Mouse (Mus musculus): Measurements from ENCODE around the gene Kdr.
"Not testable (repeated sequence)": the region's sequence is repeated elsewhere in the genome, so short reads cannot be mapped to it uniquely, and the experiment has no call there.

Kdr gene

DNA sequence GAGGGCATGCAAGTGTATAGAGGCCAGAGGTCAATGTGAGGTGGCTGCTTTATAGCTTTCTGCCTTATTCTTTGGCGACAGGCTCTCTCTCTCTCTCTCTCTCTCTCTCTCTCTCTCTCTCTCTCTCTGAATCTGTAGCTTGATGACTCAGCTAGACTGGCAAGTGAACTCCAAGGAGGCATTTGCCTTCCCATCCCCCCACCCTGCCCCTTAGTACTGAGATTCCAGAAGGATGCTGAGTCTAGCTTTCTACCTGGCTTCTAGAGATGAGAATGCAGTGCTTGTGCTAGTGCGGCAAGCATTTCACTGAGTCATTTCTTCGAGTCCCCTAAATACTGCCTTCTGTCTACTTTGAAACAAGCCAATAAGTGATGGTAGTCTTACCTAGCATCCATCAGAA, 21.7 kb downstream of the Kdr start:
- no peak for DNase-seq

DNA sequence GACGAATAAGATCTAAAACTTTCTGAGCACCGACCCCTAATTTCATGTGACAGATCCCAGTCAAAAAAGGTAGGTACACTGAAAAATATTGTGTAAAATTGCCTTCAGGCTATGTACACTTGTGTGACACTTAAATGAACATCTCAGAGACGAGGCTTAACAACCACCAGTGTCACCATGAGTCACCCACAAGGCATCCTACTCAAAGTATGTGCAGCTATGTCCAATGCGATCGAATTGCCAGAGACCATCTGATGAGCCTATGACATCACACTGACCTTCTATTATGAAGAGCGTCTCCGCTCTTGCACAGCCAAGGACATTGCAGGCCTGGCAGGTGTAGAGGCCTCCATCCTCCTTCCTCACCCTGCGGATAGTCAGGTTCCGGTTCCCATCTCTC, 22.4 kb downstream of the Kdr start:
- no peak for DNase-seq

DNA sequence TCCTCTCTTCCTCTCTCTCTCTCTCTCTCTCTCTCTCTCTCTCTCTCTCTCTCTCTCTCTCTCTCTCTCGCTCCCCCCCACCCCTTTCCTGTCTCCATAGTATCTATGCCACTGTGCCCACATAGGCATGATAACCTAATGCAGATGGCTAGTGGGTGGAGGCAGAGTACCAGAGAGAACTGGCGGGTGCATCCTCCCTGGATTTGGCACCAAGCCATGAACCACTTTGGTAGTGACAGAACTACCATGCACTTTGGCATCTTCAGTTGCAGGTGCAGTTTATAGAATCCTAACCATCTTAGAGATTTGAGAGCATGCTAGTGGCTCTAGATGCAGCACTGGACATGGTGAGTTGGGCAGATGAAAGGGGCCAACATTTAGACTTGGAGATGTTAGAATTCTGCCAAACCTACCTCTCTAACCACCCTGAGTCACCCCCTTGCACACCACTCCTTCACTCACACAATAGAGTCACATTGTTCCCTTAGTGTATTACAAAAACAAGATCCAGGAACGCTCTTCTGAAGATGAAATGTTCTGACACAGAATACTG, 23.4 kb downstream of the Kdr start:
- DNase-seq = no peak

DNA sequence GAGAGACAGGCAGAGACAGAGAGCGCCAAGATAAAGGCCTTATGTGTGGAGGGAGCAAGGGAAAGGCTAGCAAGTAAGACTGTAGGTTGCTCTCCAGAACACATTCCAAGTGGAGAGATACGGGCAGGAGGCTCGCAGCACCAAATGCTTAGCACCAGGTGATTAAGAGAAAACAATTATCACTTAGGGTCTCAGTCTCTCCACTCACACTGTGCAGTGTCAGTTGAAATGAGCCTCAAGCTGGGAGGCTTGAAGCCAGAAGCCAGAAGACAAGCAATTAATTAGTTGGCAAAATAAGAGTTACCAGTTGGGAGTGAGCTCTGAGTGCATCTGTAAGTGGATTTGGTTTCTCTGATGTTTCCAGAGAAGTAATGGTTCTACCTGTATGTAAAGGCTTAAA, 24.0 kb downstream of the Kdr start:
- DNase-seq = no peak

DNA sequence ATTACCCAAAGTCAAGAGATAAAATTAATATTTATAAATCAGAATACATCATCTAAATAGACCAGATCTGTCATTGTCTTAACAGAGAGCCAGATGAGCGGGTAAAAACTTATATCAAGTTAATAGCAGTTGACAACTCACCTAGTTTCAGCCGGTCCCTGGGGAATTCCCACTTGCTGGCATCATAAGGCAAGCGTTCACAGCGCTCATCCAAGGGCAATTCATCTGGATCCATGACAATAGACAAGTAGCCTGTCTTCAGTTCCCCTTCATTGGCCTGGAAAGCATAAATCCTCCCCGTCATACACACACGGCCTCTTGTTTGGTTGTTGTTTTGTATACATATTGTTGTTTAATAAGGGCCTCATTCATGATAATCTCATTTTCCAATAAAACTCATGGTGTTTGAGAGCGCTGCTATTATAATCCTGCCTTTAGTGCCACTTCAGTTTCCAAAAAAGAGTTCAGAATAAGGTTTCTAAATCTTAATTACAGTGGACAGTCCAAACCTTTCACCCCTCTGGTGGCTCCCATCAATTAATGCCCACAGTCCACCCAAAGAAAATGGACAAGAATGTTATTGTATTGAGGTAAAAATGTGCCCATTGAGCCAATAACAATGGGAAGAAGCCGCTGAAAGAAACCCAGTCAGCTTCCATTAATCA, 26.0 kb downstream of the Kdr start:
- no peak for DNase-seq

DNA sequence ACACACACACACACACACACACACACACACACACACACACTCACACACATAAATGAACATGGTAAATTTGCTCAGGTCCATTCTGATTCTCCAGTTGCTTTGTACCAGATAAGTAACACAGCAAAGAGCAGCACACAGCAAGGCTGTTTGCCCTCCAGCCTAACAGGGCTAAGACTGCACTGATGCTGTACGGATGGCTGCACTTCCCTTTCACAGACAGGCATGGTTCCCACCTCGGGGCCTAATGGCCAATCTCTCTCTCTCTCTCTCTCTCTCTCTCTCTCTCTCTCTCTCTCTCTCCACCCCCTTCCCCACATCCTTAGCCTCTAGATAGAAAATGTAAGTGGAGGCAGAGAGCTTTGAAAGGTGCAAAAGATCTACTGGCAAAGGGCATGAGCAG, 27.4 kb downstream of the Kdr start:
- no peak for DNase-seq

DNA sequence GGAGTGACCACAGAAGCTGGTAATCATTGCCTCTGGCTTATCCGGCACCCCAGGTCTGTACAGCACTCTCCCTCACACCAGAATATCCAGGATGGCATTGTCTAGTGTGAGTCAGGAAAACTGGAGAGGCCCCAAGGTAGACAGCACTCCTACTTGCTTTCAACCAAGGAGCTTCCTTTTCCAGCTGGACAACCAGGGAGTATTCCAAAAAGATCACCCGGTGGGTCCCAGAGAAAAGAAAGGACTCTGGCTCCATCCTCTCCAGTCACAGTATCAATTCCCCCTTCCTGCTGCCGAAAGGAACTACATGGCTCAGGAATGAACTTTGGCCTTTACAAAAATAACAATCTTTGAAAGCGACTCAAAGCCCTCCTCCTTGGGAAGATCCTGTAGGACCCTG, 32.9 kb downstream of the Kdr start:
- DNase-seq = no peak

DNA sequence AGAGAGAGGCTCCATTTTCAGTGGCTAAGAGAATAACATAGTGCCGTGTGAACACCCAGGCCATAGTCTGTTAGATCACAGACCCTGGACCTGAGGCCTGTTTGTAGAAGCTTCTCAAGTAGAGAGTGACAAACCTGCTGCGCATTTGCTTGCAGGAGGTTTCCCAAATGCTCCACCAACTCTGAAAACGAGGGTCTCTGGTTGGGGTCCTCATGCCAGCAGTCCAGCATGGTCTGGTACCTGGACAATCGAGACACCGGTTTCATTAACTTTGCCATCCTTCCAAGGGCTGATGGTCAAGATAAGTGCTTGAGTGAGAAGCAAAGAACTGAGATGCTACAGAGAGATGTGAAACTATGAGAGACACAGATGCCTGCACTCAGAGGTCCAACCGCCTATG, 35.0 kb downstream of the Kdr start:
- no peak for DNase-seq

DNA sequence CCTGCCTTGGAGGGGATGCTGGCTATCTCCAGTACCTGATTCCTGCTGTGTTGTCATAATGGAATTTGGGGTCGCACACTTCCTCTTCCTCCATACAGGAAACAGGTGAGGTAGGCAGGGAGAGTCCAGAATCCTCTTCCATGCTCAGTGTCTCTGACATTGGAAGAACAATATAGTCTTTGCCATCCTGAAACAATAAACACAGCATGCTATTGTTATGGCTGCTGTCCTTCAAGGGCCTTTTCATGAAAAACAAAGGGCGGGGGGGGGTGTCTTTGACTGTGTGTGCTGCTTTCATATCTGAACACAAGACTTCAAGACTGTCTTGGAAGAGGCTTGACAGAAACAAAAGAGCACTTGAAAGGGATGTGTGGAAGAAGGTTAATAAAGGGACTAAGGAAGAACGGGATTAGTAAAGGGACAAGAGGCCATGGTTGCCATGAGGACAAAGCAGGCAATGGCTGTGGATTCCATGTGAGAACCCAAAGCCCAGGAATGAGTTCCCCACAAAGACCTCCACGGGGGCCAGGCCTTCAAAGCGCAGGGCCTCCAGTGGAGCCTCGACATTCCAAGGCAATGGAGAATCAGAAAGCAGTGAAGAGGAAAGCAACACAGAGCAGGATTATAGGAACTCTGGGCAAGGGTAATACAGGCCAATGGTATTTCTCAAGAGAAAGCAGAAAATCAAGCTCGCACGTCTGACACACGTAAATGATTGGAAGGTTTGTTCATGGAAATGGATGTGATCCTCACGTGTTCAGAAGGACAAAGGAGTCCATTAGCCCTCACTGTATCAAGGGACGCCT, 36.3 kb downstream of the Kdr start:
- no peak for DNase-seq

DNA sequence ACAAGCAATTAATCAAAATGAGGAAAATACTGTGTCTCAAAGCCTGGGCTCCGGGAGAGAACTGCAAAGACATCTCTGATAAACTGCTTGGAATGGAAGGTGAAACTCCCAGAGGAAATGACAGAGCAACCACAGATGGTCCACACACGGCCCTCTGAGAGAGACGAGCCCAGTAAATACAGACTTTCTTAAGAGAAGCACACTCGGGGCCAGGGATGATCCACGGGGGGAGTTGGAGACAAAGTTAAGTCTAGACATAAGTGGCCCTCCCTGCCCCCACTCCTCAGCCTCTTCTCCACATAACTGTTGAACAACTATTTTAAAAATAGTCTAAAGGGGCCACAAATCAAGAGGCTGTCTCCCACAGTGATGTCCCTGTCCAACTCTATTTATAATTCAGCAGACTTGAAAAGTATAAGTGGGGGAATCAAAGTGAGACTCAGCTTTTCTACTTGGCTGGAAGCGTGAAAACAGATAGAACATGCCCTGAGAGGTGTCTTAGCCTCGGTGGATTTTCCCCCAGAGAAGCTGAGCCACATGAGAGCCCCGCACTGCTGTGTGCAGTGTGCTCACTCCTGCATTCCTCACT, 39.0 kb downstream of the Kdr start:
- DNase-seq = peak; percentile 36 to 55

DNA sequence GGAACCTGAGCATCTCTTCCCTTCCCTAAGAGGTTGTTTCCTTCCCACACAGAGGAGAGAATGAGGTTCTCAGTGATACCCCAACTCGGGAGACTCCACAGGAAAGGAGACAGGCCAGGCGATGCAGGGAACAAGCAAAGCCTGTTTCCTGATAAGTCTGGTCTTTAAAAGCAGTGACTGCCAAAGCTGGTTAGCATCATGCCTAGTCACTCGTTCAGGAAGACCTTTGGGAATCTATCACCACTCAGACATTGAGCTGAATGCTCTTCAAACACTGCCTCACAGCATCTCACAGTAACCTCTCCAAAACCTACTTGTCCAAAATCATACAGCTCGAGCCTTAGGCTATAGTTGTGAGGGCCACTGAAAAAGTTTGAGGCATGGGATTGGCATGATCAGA, 40.2 kb downstream of the Kdr start:
- DNase-seq = no peak

DNA sequence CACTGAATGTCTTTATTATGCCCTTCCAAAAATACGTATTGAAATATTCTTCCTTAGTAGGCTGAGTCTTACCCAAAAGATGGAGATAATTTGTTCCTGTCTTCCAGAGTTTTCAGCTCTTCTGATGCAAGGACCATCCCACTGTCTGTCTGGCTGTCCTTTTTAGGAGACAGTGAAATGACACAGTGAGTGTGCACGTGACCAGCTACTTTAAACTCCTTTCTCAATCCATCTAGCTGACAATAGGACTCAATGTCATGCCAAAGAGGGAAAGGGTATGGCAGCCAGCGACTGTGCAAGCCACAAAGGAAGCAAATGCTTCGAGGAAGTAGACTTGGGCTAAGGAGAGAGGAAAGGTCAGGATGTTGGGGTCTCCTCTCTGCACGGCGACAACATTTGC, 42.0 kb downstream of the Kdr start:
- no peak for DNase-seq

DNA sequence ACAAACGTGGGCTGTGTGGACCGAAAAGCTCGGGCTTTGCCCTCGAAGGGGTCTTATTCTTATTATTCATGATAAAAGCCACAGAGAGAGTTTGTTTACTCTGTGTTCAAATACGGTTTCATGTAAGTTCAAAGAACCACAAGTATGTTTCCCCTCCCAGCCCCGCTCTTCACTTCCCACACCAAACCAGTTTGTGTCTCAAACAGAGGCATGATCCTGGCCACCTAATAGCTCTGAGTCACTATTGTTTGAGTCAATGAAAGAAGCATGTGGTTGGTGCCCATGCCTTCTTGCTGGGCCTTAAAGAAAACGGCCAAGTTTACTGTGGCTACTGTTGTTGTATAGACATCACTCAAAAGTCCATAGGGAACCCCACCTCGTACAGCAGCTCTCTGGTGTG, 43.0 kb downstream of the Kdr start:
- DNase-seq = no peak

DNA sequence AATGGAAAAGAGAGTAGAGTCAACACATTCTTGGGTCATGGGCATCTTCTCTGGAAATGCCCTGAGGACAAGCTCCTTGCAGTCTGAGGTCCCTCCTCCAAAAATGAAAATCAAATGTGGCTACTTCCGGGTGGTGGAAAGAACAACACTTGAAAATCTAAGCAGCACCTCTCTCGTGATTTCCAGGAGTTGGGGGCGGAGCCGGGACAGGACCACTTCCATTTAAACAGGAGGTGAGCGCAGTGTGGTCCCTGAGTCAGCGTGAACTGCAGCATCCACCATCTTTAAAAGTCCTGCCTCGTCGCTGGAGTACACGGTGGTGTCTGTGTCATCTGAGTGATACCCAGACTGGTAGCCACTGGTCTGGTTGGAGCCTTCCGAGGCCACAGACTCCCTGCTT, 44.1 kb downstream of the Kdr start:
- DNase-seq = no peak

DNA sequence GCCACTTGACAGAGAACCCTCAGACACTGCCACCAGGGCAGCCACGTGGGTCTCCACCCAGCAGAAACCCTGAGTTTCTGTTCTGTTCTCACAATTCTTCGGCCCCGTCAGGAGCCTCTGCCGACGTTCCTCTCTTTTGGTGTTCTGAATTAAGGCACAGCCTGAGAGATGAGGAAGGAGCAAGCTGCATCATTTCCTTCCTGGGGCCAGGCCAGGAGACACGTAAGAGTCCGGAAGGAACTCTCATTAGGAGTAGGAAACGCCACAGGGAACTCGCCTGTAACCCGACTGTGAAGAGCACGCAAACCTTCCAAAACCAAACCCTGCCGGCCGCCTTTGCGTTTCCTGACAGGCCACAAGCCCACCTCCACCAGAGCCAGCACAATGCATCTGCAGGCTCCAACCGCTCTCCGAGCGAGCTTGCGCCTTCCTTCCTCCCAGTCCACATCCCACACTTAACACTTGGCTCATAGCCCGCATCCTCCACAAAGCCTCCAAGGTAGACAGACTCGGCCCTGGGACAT, 44.7 kb downstream of the Kdr start:
- peak; percentile 80 to 82 for DNase-seq

DNA sequence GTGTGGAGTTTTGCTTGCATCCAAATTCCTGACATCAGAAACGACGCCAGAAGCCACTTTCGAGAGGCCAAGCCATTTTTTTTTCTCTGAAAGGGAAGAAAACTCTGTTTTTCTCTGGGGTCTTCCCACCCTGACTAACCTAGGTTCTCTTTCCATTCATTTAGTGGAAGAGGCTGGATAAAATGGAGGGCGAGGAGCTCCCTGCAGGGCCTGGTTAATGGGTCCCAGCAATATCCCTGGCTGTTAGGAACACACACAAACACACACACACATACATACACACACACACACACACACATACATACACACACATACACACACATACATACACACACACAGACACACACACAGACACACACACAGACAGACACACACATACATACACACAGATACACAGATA, 46.8 kb downstream of the Kdr start:
- DNase-seq = not testable (repeated sequence)

DNA sequence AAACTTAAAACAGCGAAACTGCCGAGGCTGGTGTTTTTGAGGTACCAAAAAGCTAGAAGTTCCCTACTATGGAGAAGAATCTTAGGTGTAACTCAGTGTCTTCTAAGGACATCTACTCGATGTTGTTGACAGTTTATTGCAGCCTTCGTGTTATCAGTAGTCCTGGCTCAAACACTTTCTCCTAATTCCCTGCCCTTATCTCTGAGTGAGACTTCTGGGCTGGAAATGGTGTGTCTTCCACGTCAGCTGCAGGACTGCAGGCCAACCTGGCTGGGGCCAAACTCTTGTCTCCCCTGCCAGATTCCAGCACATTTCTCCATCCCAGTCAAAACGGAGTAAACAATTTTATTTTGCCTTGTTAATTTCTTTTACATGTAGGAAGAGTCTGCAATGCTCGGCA, 48.3 kb downstream of the Kdr start:
- no peak for DNase-seq

DNA sequence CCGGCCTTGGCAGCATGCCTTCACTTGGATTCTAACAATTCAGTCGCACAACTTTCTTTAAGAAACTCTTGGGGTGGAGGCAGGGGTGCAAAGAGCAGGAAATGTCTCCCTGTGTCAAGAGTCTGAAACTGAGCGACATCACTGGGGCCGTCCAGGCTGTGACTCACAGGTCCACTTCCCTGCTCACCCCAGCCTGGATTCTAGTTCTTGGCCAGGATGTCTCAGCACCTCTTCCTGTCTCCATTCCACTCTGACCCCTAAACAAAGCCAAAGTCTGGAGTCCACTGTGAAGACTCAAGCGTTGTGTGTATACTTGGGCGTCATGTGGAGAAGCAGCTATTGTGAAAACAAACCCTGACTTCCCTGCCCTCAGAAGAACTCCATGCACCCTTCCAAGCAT, 55.6 kb downstream of the Kdr start:
- peak; percentile 46 to 63 for DNase-seq

DNA sequence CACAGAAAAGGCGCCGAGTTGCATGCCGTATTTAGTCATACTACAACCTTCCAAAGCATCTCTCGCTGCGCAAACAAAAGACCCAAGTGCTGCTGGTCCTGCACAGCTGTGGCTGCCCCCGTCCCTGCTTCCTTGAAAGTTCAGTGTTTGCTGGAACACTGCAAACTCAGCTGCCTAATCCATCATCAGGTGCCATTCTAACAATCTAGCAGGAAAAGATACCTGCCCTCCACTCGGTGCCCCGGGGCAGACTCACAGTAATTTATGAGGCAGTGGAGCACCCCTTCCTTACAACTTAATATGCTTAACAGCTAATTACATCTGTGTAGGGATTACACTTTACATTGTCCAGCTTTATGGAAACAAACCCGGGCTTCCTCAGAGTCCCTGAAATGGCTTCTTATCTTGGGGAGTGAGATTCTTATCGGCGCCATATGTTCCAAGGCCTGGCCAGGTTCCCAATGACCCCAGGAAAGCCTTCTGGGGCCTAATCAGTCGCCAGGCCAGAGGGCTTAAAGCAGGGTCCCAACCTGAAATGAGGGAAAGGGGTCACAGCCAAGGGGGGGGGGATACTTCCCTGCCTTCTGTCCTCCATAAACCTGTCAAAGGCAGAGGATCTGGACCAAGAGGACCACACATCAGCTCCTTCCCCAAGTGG, 56.4 kb downstream of the Kdr start:
- DNase-seq = peak; percentile 52 to 60

DNA sequence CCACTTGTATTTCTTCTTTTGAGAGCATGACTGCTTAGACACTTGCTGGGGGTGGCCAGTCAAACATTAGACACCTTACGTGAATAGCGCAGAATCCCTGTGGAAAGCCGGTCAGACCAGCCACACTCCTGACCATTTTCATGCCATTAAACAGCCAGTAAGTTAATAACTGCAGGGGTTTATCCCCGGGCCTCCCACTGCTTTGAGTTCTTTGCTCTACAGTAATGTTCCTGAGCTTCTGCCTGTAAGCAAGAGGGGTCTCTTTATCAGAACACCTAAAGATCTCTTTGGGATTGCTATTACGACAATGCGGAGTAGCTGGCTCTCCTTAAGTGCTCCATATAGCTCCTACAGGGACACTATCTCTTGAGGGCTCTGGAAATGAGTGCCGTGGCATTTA, 58.7 kb downstream of the Kdr start:
- no peak for DNase-seq

DNA sequence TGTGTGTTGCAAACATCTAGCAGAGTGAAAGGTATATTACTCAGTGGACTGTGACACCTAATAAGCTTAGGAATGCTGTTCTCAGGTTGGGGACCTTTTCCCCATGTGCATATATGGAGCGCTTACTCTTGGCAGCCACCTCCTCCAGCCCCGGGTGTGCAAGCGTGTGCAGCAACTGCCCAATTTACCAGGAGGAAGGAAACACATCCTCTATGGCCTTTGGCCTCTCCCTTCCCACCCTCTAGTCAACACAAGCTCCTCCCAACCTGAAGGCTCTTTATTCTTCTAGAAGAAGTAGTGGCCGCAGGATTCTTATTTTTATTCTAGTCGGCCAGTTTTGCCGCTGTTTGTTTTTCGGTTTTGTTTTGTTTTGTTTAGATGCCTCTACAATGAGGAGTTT, 60.1 kb downstream of the Kdr start:
- DNase-seq = no peak

DNA sequence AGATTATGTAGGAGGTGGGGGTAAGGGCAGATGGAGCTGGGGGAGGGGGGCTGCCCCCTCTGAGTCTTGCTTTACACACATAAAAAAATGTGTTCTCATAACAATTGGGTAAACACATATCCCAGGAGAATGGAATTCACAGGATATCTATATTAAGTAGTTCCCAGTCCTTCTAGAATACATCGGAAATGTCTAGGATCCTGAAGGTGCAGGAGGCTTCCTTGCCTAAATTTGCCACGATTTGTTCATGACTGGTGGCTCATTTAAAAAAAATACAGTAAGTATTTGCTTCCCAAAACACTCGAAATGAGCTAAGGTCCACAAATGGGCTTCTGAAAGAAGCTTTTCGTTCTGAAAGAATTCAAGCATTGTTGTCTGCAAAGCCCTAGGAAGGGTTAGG, 61.0 kb downstream of the Kdr start:
- no peak for DNase-seq

DNA sequence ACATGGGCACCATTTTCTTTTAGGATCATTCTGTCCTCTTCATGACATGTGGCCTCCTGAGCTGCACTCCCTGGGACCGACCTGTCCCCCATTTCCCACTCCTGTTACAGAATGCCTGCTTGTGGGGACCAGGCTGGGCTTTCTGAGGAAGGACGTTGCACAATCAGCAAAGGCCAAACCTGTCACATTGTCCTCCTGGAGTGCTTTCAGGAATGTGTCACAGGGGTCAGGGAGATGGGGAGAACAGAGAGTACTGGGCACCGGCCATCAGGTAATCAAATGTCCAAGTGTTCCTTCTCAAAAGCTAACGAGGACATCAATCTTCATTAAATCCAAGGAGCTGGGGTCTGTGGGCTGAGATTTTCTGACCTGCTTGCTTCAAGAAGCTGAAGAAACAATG, 72.2 kb downstream of the Kdr start:
- DNase-seq = peak; percentile 12 to 13

All from kidney, postnatal 4 days (tissue).